Mouse (Mus musculus) kidney, postnatal 36 days (tissue): Measurements from ENCODE around the gene Crebbp.
"Not testable (repeated sequence)": the region's sequence is repeated elsewhere in the genome, so short reads cannot be mapped to it uniquely, and the experiment has no call there.

ENCODE experiments used
- DNase-seq, 2 experiments: peaks; one replicate each; pipeline ENCODE4 v3.0.0; 2021 to 2022; ENCODE audit warnings: mixed read lengths in 2 of 2

The Crebbp gene

DNA sequence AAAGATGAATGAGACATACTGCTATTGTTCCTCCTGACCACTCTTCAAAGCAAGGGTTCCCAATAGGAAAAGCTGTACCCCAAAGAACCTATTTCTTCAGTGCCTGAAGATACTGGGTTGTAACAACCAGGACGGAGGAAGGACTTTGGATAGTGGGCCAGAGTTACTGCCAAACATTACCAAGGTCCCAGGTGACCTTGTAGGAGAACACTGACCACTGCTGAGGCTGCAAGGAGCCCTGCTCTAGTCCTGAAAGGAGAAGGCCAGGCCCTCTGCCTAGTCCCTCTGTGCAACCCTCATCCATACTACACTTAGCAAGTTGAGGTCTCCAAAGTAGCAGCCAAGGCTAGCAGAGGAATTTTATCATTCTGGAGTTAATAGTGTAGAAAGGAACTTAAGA, 60.7 kb downstream of the Crebbp start:
- peak; percentile 24 to 43 for DNase-seq

DNA sequence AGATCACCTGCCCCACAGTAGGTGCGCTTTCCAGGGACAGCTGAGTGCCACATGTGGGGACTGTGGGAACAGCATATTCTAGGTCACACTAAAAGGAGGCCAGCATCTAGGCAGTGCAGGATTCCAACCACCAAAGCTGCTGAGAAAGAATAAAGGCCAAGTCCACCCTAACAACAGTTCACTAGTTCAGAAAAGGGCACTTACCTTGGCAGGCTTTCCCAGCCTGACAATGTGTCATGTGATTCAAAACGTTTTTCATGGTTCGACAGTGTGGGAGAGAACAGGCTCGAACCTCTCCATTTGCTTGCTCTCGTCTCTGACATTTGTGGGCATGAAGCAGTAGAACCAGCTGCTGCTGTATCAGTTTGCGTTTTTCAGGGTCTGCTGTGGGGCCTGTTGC, 75.3 kb downstream of the Crebbp start:
- DNase-seq = peak; percentile 43 to 49

GRCm38 (mm10) chr16:4133754-4134153, 80.0 kb downstream of the Crebbp start:
- DNase-seq = no peak

DNA sequence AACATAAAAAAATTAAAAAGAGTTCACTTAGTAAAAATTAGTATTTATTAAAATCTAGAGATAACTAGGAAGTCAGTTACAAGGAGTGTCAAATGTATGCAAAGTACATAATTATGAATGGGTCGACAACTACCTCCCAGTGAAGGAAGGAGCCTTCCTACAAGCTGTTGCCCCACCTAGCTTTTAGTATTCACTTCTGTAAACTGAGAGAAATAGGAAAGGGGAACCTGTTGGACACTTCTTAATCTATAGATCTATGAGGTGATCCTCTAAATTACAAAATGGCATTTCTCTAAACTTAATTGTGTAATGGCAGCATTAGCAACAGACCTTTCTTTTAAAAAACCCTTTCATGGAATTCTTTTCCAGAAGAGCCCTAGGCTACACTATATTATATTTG, 84.9 kb downstream of the Crebbp start:
- no peak for DNase-seq

- no peak for DNase-seq
These were observed 96.7 kb downstream of the Crebbp start for GRCm38 (mm10) chr16:4117072-4117471.

DNA sequence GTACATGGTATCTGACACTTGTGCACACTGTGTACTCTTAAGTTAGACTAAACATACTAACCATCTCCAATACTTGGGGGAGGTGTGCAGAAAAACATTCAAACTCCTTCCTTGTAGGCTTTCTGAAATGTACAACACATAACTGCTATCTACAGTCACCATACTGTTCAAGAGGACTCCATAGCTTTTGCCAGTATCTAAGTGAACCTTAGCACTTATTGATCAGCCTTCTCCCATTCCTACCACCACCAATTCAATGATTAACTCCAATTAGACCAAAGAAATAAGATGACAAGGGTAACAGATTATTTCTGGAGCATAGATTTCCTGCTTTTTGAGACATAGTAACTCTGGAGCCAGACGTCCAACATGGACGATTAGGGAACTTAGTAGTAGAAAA, 113.4 kb downstream of the Crebbp start:
- DNase-seq = no peak

GRCm38 (mm10) chr16:4097521-4097920, 116.3 kb downstream of the Crebbp start:
- DNase-seq = no peak

GRCm38 (mm10) chr16:4096898-4097297, 116.9 kb downstream of the Crebbp start:
- DNase-seq = no peak

DNA sequence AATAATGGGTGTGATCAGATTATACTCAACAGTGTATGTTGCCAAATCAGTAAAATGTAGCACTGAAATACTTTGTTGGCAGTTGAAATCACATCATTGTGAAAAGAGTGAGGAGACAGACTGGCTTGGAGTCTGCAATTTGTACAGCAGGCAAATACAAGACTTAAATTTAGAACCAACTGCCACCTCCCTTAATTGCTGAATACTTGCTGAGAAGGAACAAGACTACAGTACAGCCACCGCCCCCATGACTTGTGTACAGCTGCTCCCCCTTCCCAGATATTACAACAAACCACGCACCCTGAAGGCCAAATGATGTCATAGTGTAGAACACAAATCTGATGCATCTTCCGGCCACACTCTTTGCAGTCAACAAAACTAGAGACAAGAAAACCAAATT, 117.7 kb downstream of the Crebbp start:
- no peak for DNase-seq

DNA sequence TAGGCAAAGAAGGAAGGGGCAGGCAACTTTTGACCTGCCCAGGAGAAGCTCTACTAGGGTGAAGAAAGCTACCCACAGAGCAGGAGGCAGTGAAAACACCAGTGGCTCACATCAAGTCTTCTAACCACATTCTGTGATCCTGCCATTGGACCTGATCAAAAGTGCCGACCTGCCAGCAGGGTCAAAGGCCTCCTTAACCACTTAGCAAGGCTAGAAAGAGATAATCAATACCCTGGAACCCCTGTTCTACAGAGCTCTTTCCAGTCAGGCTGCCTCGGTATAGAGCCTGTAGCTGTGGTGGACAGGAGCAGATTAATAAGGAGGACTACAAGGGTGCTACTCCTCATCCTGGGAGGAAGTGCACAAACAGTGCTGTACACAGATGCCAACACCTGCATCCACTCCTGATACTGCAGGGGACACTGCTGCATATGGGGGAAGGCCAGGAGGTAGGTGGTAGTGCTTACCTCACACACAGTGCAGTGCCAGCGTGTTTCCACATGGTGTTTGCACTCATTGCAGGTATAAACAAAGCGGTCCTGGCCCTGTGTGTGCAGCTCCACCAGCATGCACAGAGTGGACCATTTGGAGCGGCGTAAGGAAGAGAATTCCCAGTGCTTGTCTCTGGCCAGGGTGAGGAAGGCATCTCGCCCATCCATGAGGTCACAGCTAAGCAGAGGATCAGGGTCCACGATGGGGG, 126.4 kb downstream of the Crebbp start:
- no peak for DNase-seq

- DNase-seq = no peak
These were observed 127.9 kb downstream of the Crebbp start for GRCm38 (mm10) chr16:4085851-4086387.

DNA sequence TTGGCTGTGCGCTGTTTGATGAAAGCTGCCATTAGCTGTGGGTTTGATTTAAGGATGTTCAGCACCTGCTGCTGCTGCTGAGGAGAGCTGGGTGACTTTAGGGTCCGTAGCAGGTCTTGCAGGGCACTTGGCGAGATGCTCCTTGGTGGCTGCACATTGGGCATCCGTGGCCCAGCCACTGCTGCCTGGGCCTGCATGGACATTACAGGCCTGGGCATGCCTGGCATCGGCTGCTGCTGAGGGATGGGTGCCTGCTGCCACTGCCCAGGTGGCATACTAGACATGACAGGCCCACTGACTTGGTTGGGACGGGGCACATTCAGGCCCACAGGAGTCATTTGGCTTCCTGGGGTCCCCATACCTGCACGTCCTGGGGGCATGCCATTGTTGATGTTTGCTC, 128.7 kb downstream of the Crebbp start:
- DNase-seq = no peak

DNA sequence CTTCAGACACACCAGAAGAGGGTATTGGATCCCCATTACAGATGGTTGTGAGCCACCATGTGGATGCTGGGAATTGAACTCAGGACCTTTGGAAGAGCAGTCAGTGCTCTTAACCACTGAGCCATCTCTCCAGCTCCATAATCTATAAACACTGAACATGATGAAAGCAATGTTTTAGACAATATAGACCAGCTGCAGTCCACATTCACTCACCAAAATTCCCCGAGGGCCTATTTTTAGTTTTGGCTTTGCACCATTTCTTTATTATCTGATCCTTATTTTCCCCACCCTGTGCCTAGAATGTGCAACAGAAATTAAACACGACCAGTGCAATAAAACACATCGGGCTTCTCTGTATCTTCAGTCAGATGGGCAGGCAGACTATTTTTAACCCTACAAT, 133.4 kb downstream of the Crebbp start:
- not testable (repeated sequence) for DNase-seq

DNA sequence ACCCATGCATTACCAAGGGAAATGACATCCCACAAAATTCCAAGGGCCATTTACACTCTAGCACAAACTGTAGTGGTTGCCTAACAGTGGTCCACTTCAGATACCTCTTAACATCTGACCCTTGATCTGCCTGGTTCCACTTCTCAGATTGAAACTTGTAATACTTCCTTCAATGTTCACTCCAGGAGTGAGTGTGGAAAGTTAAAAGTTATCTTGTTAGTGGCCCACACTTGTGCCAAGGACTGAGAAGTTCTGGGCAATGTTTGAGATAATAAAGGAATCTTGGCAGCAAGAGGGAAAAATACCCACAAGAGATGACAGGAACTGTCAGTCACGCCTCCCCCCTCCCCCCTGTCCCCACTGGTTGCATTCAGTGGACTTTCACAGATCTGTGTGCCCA, 134.1 kb downstream of the Crebbp start:
- no peak for DNase-seq

DNA sequence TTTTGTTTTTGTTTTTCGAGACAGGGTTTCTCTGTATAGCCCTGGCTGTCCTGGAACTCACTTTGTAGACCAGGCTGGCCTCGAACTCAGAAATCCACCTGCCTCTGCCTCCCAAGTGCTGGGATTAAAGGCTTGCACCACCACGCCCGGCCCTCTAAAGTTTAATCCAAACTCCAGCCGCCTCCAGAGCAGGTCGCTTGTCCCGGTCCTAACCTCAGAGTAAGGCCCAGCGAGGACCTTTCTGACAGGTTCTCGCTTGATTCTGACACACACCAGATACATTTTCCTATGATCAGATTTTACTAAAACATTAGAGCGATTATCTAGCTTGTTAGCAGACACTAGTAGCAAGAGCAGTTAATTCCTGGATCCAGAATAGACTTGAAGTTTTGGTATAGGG, 135.5 kb downstream of the Crebbp start:
- peak in 1 of 2 experiments; percentile 38 for DNase-seq

DNA sequence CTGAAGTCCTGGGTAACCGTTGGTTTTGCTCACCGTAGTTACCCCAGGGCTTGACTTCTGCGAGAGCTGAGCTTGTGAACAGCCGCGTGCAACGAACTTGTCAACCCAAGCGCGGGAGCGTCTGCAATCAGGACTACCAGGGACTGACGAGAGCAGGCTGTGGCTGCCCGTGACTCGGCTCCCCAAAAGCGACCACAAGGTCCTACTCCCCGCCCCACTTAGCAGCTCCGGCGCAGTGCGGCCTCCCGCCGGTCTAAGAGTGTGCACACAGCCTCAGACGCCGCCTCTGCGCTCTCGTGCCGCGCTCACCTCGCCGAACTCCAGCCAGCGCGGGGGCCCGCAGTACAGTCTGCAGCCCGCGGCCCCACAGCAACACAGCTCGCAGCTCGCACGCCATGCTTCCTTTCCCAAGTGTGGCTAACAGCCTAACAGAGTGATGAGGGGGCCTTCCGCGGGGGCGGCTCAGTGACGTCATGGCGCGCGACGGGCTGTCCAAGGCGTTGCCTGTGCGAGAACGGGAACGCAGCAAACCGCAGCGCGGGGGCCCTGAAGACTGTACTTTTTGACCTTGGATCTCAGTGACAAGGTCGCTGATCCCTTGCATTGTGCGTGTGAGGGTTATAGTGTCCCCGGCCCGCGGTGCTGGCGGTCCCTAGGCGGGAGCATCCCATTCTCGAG, 136.3 kb downstream of the Crebbp start, which contains the start of gene Trap1:
TSS of gene Trap1 (minus strand) at position 444 of the 678 bp plus-strand sequence.
- DNase-seq = peak; percentile 94 to 95

- DNase-seq = no peak
These were observed 139.0 kb downstream of the Crebbp start for GRCm38 (mm10) chr16:4074836-4075235.

GRCm38 (mm10) chr16:4074297-4074696, 139.5 kb downstream of the Crebbp start:
- DNase-seq = no peak

GRCm38 (mm10) chr16:4068588-4068987, 145.2 kb downstream of the Crebbp start:
- peak; percentile 66 to 87 for DNase-seq

DNA sequence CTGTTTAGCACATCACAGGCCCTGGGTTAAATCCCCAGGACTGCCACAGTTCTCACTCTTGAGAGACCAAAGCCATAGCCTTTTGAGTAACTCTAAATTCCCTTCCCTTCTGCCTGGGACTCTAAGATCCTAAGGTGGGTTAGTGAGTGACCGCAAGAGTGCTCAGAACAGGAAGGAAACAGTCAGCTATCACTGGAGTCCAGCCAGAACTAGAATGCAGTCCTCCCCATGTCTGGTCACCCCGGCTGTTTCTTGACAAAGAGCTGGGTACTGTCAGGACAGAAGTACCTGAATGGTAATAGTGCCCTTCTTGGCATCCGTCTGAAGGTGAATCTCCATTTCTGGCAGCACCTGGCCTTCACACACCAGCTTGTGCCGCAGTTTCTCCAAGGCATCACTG, 148.9 kb downstream of the Crebbp start:
- DNase-seq = no peak

DNA sequence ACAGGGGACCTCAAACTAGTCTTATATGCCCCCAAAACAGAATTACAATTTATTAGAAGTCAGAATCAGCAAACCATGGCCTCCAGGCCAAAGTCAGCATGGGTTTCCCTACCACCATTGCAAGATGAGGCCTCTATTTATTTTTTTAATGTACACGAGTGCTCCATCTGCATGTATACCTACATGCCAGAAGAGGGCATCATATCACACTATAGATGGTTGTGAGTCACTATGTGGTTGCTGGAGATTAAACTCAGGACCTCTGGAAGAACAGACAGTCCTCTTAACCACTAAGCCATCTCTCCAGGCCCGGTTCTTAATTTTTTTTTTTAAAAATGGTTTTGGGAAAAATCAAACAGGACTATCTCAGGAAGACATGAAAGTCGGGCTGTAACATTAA, 160.0 kb downstream of the Crebbp start:
- DNase-seq = no peak

GRCm38 (mm10) chr16:4052601-4053000, 161.2 kb downstream of the Crebbp start:
- DNase-seq = peak in 1 of 2 experiments; percentile 58

GRCm38 (mm10) chr16:4045524-4045923, 168.3 kb downstream of the Crebbp start:
- DNase-seq = no peak

- peak; percentile 53 to 63 for DNase-seq
These were observed 169.7 kb downstream of the Crebbp start for GRCm38 (mm10) chr16:4044093-4044492.
